Mouse (Mus musculus) MEL (cell line): ENCODE measurements around the gene Acpp. TPM values are rescaled to one million over a fixed set of nuclear protein-coding genes. Genes with fewer than 3 reads are reported as not detected.

Experiments used
- DNase-seq: peaks from one replicate; pipeline ENCODE4 v3.0.0; 2011; ENCODE audit warnings: low read depth, low spot score
- H3K27ac ChIP-seq: 2 replicates; pipeline ENCODE4 v1.5.1; 2012; ENCODE audit warnings: low read depth, mild to moderate bottlenecking, control low read depth, low read length, moderate library complexity; ENCODE audit not compliant: control insufficient read depth
- H3K27me3 ChIP-seq, 2 experiments: fragments of 150-350 bp in 1 of 2; sonication (generic) in 1 of 2; 2 replicates each; pipeline ENCODE4 v1.6.1; 2012; ENCODE audit warnings: low read length in 2 of 2, mild to moderate bottlenecking in 2 of 2, improper control_type of control experiment in 1 of 2, moderate library complexity in 1 of 2; ENCODE audit not compliant: insufficient read depth in 2 of 2, control insufficient read depth in 1 of 2
- H3K36me3 ChIP-seq, 2 experiments: 2 replicates each; pipeline ENCODE4 v1.6.1; 2012 to 2014; ENCODE audit warnings: low read length in 2 of 2, improper control_type of control experiment in 1 of 2, inconsistent platforms in 1 of 2, mild to moderate bottlenecking in 1 of 2; ENCODE audit not compliant: insufficient read depth in 2 of 2, control insufficient read depth in 1 of 2
- H3K4me1 ChIP-seq, 2 experiments: fragments of 150-350 bp in 1 of 2; sonication (generic) in 1 of 2; 2 replicates each; pipeline ENCODE4 v1.6.1; 2012; ENCODE audit warnings: low read length in 2 of 2, improper control_type of control experiment in 1 of 2, mild to moderate bottlenecking in 1 of 2; ENCODE audit not compliant: insufficient read depth in 2 of 2, control insufficient read depth in 1 of 2
- H3K4me3 ChIP-seq, 2 experiments: fragments of 150-350 bp in 1 of 2; sonication (generic) in 1 of 2; 2 replicates each; pipeline ENCODE4 v1.5.1; 2012; ENCODE audit warnings: low read depth in 2 of 2, low read length in 2 of 2, mild to moderate bottlenecking in 2 of 2, moderate library complexity in 2 of 2, control low read depth in 1 of 2, improper control_type of control experiment in 1 of 2; ENCODE audit not compliant: control insufficient read depth in 1 of 2, insufficient read depth in 1 of 2
- H3K79me2 ChIP-seq: 2 replicates; pipeline ENCODE4 v1.6.1; 2012; ENCODE audit warnings: mild to moderate bottlenecking, low read length, moderate library complexity; ENCODE audit not compliant: control insufficient read depth, poor library complexity, insufficient read depth
- H3K9ac ChIP-seq: 2 replicates; pipeline ENCODE4 v1.6.1; 2012; ENCODE audit warnings: low read depth, mild to moderate bottlenecking, control low read depth, low read length, moderate library complexity; ENCODE audit not compliant: control insufficient read depth, poor library complexity, severe bottlenecking
- H3K9me3 ChIP-seq: fragments of 150-350 bp; sonication (generic); replicated peaks from 2 replicates; pipeline ENCODE4 v1.6.1; 2012; ENCODE audit warnings: mild to moderate bottlenecking, low read length, improper control_type of control experiment, moderate library complexity; ENCODE audit not compliant: insufficient read depth
- CHD1 ChIP-seq: IDR thresholded peaks from 2 replicates; pipeline ENCODE4 v1.6.1; 2012; ENCODE audit warnings: low read depth, mild to moderate bottlenecking, inconsistent platforms, low read length, improper control_type of control experiment
- CTCF ChIP-seq, 3 experiments: IDR thresholded peaks in 2 of 3; conservative IDR thresholded peaks in 1 of 3; 2 replicates each; pipeline ENCODE4 v1.5.1; 2011 to 2012; ENCODE audit warnings: low read length in 3 of 3, low read depth in 2 of 3, mild to moderate bottlenecking in 2 of 3, improper control_type of control experiment in 1 of 3, inconsistent platforms in 1 of 3, mixed read lengths in 1 of 3, moderate library complexity in 1 of 3; ENCODE audit not compliant: control insufficient read depth in 1 of 3, insufficient read depth in 1 of 3, poor library complexity in 1 of 3, severe bottlenecking in 1 of 3
- E2F4 ChIP-seq: IDR thresholded peaks from 2 replicates; pipeline ENCODE4 v1.6.1; 2011; ENCODE audit warnings: low read depth, low read length, improper control_type of control experiment, borderline replicate concordance
- GABPA ChIP-seq: IDR thresholded peaks from 2 replicates; pipeline ENCODE4 v1.6.1; 2012; ENCODE audit warnings: low read depth, mild to moderate bottlenecking, inconsistent platforms, low read length, improper control_type of control experiment, moderate library complexity
- KAT2A ChIP-seq: conservative IDR thresholded peaks from 2 replicates; pipeline ENCODE4 v1.6.1; 2012; ENCODE audit warnings: low read depth, low read length, improper control_type of control experiment, inconsistent platforms
- POLR2AphosphoS5 ChIP-seq: IDR thresholded peaks from 2 replicates; pipeline ENCODE4 v1.6.1; 2012; ENCODE audit warnings: low read depth, borderline replicate concordance, mild to moderate bottlenecking, inconsistent platforms, low read length, moderate library complexity, mixed read lengths
- RAD21 ChIP-seq: IDR thresholded peaks from 2 replicates; pipeline ENCODE4 v1.6.1; 2011; ENCODE audit warnings: mild to moderate bottlenecking, low read depth, low read length, improper control_type of control experiment
- RCOR1 ChIP-seq: IDR thresholded peaks from 2 replicates; pipeline ENCODE4 v1.6.1; 2012; ENCODE audit warnings: low read depth, mild to moderate bottlenecking, inconsistent platforms, low read length, improper control_type of control experiment
- SMC3 ChIP-seq: IDR thresholded peaks from 2 replicates; pipeline ENCODE4 v1.6.1; 2011; ENCODE audit warnings: low read depth, low read length, improper control_type of control experiment
- TAL1 ChIP-seq: IDR thresholded peaks from 2 replicates; pipeline ENCODE4 v1.6.1; 2012; ENCODE audit warnings: mild to moderate bottlenecking, inconsistent platforms, low read length, moderate library complexity, mixed read lengths
- TCF12 ChIP-seq: IDR thresholded peaks from 2 replicates; pipeline ENCODE4 v1.6.1; 2014; ENCODE audit warnings: low read depth, mild to moderate bottlenecking, inconsistent platforms, low read length, improper control_type of control experiment, moderate library complexity
- USF1 ChIP-seq: IDR thresholded peaks from 2 replicates; pipeline ENCODE4 v1.6.1; 2014; ENCODE audit warnings: low read depth, mild to moderate bottlenecking, inconsistent platforms, low read length, improper control_type of control experiment, moderate library complexity
- USF2 ChIP-seq, 2 experiments: IDR thresholded peaks; 2 replicates each; pipeline ENCODE4 v1.6.1; 2011 to 2012; ENCODE audit warnings: improper control_type of control experiment in 2 of 2, low read length in 2 of 2, borderline replicate concordance in 1 of 2, inconsistent platforms in 1 of 2, low read depth in 1 of 2, mild to moderate bottlenecking in 1 of 2; ENCODE audit not compliant: insufficient read depth in 1 of 2
- ZMIZ1 ChIP-seq: IDR thresholded peaks from 2 replicates; pipeline ENCODE4 v1.6.1; 2012; ENCODE audit warnings: low read depth, mild to moderate bottlenecking, inconsistent platforms, low read length, improper control_type of control experiment, moderate library complexity
- ZNF384 ChIP-seq: IDR thresholded peaks from 2 replicates; pipeline ENCODE4 v1.6.1; 2012; ENCODE audit warnings: low read depth, mild to moderate bottlenecking, inconsistent platforms, low read length, improper control_type of control experiment
- polyA plus RNA-seq, 2 experiments: library from polyadenylated mRNA; stranded (reverse) in 1 of 2; unstranded in 1 of 2; fragments of >175 nt in 1 of 2; fragments of >200 nt in 1 of 2; gene quantifications; 2 replicates each; pipeline versions ENCODE4 v1.2.1 to v1.2.4; 2012; ENCODE audit warnings: low replicate concordance in 2 of 2, low read depth in 1 of 2; ENCODE audit not compliant: insufficient read length in 2 of 2, insufficient read depth in 1 of 2, missing spikeins in 1 of 2
- total RNA-seq: library from RNA; depleted of rRNA; stranded (reverse); fragments of 300-350 nt; gene quantifications from 2 replicates; pipeline ENCODE4 v1.2.3, GENCODE M21; 2012

Acpp gene
- total and polyA plus RNA-seq, 3 experiments = 0.03 TPM; not detected in 2

- H3K36me3 ChIP-seq = no peaks in the 10 kb centered on the region
- TF ChIP-seq RAD21 (no peak), E2F4 (no peak), ZMIZ1 (no peak), RCOR1 (no peak), CTCF (IDR thresholded peaks at IDR 0.05 in 2 of 3, conservative IDR thresholded peaks at IDR 0.05 in 1 of 3; ENCODE audit: control insufficient read depth in 1 of 3, insufficient read depth in 1 of 3, low read depth in 2 of 3, low read length in 3 of 3, poor library complexity in 1 of 3, severe bottlenecking in 1 of 3) (no peak), ZNF384 (no peak), CHD1 (no peak), GABPA (no peak), TCF12 (no peak), SMC3 (no peak), POLR2AphosphoS5 (no peak), USF2 (IDR thresholded peaks at IDR 0.05; ENCODE audit: borderline replicate concordance in 1 of 2, insufficient read depth in 1 of 2, low read depth in 1 of 2, low read length in 2 of 2) (no peak), KAT2A (no peak)
- TF ChIP-seq, all 39 proteins: peak for 0
- Histone ChIP-seq H3K4me3 (no peak overlapping the region), H3K9me3 (no peaks in the 10 kb centered on the region), H3K79me2 (no peaks in the 10 kb centered on the region), H3K27me3 (no peaks in the 10 kb centered on the region; a peak in 1 of 4 replicates), H3K4me1 (no peaks in the 10 kb centered on the region), H3K27ac (no peak overlapping the region), H3K9ac (no peak overlapping the region)
- no peak for DNase-seq
Measured at GRCm38 (mm10) chr9:104360389-104360788, 22.8 kb upstream of the Acpp start.

GRCm38 (mm10) chr9:104355521-104356270 lies 18.1 kb upstream of the Acpp start:
- Histone ChIP-seq H3K4me1 (no peaks in the 10 kb centered on the region), H3K27ac (no peak overlapping the region), H3K36me3 (no peaks in the 10 kb centered on the region), H3K9me3 (no peaks in the 10 kb centered on the region), H3K4me3 (no peak overlapping the region), H3K27me3 (no peaks in the 10 kb centered on the region), H3K79me2 (no peaks in the 10 kb centered on the region), H3K9ac (no peak overlapping the region)
- TF ChIP-seq TAL1 = no peak
- TF ChIP-seq KAT2A = no peak
- TF ChIP-seq USF1 = no peak
- no peak for TF ChIP-seq ZMIZ1
- no peak for DNase-seq
